Mouse (Mus musculus): ENCODE data around the gene Aldh3b2. TPM values are rescaled to one million over a fixed set of nuclear protein-coding genes. Genes with fewer than 3 reads are reported as not detected.
A peak's percentile ranks its signal among the peaks of the same experiment; 100 is the strongest.

Aldh3b2 gene
- polyA plus RNA-seq, 1 experiment: 1.3 TPM

DNA sequence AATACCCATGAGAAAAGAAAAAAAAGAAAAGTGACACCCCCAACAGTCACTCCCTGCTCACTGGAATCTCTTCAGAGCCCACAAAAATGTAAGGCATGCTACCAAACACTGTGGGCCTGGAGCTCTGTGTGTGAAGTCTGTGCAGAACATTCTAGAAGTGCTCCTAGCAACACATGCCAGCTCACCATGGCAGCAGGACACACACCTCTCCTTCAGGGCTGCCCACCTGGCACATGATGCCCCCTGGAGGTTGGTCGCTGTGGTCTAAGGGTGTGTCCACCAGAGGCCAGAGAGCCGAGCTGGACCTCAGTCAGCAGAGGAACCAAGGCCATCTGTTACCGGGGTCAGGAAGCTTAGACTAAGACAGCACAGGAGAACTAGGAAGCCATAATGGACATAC is 45.8 kb upstream of the Aldh3b2 start:
- Histone ChIP-seq H3K27ac (ENCODE audit: insufficient read depth, low read length) (no peak overlapping the region), H3K27me3 (ENCODE audit: control insufficient read depth, insufficient read depth, low read length, poor library complexity, severe bottlenecking) (no peaks in the 10 kb centered on the region), H3K4me3 (ENCODE audit: low read depth, low read length) (no peak overlapping the region), H3K9ac (ENCODE audit: low read depth, poor library complexity, severe bottlenecking) (no peak overlapping the region), H3K36me3 (ENCODE audit: control insufficient read depth, insufficient read depth, low read length, poor library complexity, severe bottlenecking) (no peaks in the 10 kb centered on the region), H3K4me1 (ENCODE audit: control insufficient read depth, insufficient read depth, low read length) (peaks cover 6% of the 10 kb centered on the region), H3K9me3 (replicated peaks; ENCODE audit: control insufficient read depth, insufficient read depth, low read length, poor library complexity, severe bottlenecking) (no peaks in the 10 kb centered on the region)
- no peak for TF ChIP-seq POLR2A (IDR thresholded peaks at IDR 0.05; ENCODE audit: insufficient read depth, low read length)
- TF ChIP-seq EP300 (IDR thresholded peaks at IDR 0.05; ENCODE audit: insufficient read depth, low read depth, low read length): no peak
- TF ChIP-seq CTCF (IDR thresholded peaks at IDR 0.05; ENCODE audit: low read depth, low read length): no peak

DNA sequence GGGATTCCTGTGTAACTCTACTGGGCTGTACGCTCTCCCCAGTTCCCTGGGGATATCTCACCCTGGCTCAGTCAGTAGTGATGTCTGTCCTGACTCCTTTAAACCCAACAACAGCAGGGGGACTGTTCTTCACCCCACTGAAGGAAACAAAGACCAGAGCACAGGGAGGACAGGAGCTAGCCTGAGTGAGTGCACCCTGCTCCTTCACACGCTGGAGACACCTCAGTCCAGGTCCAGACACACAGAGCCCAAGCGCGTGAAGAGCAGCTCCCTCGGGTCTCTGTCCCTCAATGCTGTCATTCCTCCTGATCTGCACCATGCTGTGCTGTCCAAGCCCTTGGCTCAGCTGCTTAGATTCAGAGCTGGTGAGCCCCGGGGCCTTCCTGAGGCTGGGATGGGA is 45.4 kb upstream of the Aldh3b2 start:
- Histone ChIP-seq H3K27me3 (ENCODE audit: control insufficient read depth, insufficient read depth, low read length, poor library complexity, severe bottlenecking) (no peaks in the 10 kb centered on the region), H3K9ac (ENCODE audit: low read depth, poor library complexity, severe bottlenecking) (no peak overlapping the region)
- no peak for TF ChIP-seq CTCF (IDR thresholded peaks at IDR 0.05; ENCODE audit: low read depth, low read length)
- no peak for TF ChIP-seq POLR2A (IDR thresholded peaks at IDR 0.05; ENCODE audit: insufficient read depth, low read length)
- no peak for TF ChIP-seq EP300 (IDR thresholded peaks at IDR 0.05; ENCODE audit: insufficient read depth, low read depth, low read length)

DNA sequence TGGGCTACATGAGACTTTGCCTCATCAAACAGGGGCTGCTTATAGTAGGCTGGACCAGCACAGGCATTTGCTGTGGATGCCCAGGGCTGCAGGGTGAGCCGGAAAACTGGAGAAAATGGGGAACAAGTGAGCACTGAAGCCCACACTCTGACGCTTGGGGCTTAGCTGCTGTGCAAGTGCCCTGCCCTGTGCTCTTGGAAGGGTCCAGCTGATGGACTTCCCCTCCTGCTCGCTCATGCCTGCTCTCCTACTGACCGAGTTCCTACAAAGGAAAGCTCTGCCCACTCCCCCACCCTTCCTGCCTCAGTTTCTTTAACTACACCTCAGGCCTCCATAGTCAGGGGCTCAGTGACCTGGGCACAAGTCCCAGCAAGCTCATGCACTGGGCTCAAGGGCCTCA is 44.1 kb upstream of the Aldh3b2 start:
- Histone ChIP-seq H3K27ac (ENCODE audit: insufficient read depth, low read length) (no peak overlapping the region), H3K36me3 (ENCODE audit: control insufficient read depth, insufficient read depth, low read length, poor library complexity, severe bottlenecking) (no peaks in the 10 kb centered on the region), H3K27me3 (ENCODE audit: control insufficient read depth, insufficient read depth, low read length, poor library complexity, severe bottlenecking) (no peaks in the 10 kb centered on the region), H3K4me1 (ENCODE audit: control insufficient read depth, insufficient read depth, low read length) (peaks cover 6% of the 10 kb centered on the region), H3K4me3 (ENCODE audit: low read depth, low read length) (no peak overlapping the region), H3K9ac (ENCODE audit: low read depth, poor library complexity, severe bottlenecking) (no peak overlapping the region), H3K9me3 (replicated peaks; ENCODE audit: control insufficient read depth, insufficient read depth, low read length, poor library complexity, severe bottlenecking) (no peaks in the 10 kb centered on the region)
- TF ChIP-seq EP300 (IDR thresholded peaks at IDR 0.05; ENCODE audit: insufficient read depth, low read depth, low read length) (no peak), CTCF (IDR thresholded peaks at IDR 0.05; ENCODE audit: low read depth, low read length) (no peak), POLR2A (IDR thresholded peaks at IDR 0.05; ENCODE audit: insufficient read depth, low read length) (no peak)

More for the DNA sequence above, 45.4 kb upstream of the Aldh3b2 start:
- no peaks in the 10 kb centered on the region for H3K9me3 ChIP-seq (replicated peaks; ENCODE audit: control insufficient read depth, insufficient read depth, low read length, poor library complexity, severe bottlenecking)
- H3K36me3 ChIP-seq (ENCODE audit: control insufficient read depth, insufficient read depth, low read length, poor library complexity, severe bottlenecking): no peaks in the 10 kb centered on the region
- H3K27ac ChIP-seq (ENCODE audit: insufficient read depth, low read length): no peak overlapping the region
- peaks cover 6% of the 10 kb centered on the region for H3K4me1 ChIP-seq (ENCODE audit: control insufficient read depth, insufficient read depth, low read length)
- no peak overlapping the region for H3K4me3 ChIP-seq (ENCODE audit: low read depth, low read length)

DNA sequence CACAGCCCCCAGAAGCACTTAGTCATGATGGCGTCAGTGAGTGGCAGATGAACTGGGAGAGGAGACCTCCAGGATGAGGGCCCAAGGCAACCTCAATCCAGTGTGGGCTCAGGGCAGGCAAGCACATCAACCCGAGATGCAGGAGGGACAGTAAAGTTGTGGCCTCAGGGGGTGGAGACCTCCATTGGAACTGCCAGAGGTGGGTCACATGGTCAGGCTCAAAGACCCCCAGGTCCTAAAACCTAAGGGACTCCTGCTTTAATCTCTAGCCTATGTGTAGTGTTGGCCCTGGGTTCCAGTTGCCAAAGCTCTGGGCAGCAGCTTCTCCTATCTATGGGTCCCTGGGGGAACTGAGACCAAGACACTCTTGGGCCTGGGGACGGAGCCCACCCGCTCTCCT is 43.3 kb upstream of the Aldh3b2 start:
- Histone ChIP-seq H3K4me1 (ENCODE audit: control insufficient read depth, insufficient read depth, low read length) (no peaks in the 10 kb centered on the region), H3K36me3 (ENCODE audit: control insufficient read depth, insufficient read depth, low read length, poor library complexity, severe bottlenecking) (no peaks in the 10 kb centered on the region), H3K9me3 (replicated peaks; ENCODE audit: control insufficient read depth, insufficient read depth, low read length, poor library complexity, severe bottlenecking) (no peaks in the 10 kb centered on the region), H3K27me3 (ENCODE audit: control insufficient read depth, insufficient read depth, low read length, poor library complexity, severe bottlenecking) (no peaks in the 10 kb centered on the region), H3K4me3 (ENCODE audit: low read depth, low read length) (no peak overlapping the region), H3K9ac (ENCODE audit: low read depth, poor library complexity, severe bottlenecking) (no peak overlapping the region), H3K27ac (ENCODE audit: insufficient read depth, low read length) (no peak overlapping the region)
- TF ChIP-seq CTCF (IDR thresholded peaks at IDR 0.05; ENCODE audit: low read depth, low read length) (no peak), POLR2A (IDR thresholded peaks at IDR 0.05; ENCODE audit: insufficient read depth, low read length) (no peak), EP300 (IDR thresholded peaks at IDR 0.05; ENCODE audit: insufficient read depth, low read depth, low read length) (no peak)

DNA sequence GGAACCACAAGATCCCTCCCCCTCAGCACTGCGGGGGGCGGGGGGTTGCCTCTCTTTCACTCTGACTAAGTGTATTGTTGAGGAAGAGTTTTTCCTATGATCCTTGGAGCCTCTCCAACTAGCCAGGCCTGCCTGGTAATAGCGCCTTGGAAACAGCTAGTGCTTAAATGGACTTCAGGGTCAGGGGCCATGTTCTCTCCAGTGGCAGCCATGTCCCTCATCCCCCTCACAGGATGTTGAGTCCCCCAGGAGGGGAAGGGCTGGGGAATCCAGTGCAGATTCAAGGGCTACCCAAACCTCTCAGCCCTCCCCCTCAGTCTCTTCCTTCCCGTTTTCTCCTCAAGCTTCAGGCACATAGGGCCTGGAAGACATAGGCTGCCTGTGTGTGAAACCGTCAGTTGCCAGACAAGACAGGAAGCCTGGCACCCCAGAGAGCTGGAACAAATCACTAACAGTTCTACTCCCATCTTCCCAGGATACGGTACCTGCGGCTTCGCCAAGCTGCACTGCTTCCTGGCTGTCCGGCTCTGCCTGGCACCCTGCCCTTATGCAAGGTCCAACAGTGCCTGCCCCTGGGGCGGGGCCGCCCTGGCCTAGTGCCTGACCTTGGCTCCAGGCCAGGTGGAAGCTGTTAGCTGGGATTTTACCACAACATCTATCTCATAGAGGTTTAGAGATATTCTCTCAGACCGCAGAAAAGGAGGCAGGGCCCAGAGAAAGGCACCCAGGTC is 42.8 kb upstream of the Aldh3b2 start, which contains the start of gene Aldh3b1:
Gene Aldh3b1, minus strand, starts transcription at position 598 of the 731 bp plus-strand sequence.
- H3K9ac ChIP-seq (ENCODE audit: low read depth, poor library complexity, severe bottlenecking): peak within 1 kb of the TSS; percentile 20; the same call in 1 of the 2 replicates
- no peaks in the 10 kb centered on the region for H3K27me3 ChIP-seq (ENCODE audit: control insufficient read depth, insufficient read depth, low read length, poor library complexity, severe bottlenecking)
- TF ChIP-seq EP300 (IDR thresholded peaks at IDR 0.05; ENCODE audit: insufficient read depth, low read depth, low read length): no peak
- TF ChIP-seq POLR2A (IDR thresholded peaks at IDR 0.05; ENCODE audit: insufficient read depth, low read length): no peak
- TF ChIP-seq CTCF (IDR thresholded peaks at IDR 0.05; ENCODE audit: low read depth, low read length): no peak
- H3K9me3 ChIP-seq (replicated peaks; ENCODE audit: control insufficient read depth, insufficient read depth, low read length, poor library complexity, severe bottlenecking): no peaks in the 10 kb centered on the region
- H3K36me3 ChIP-seq (ENCODE audit: control insufficient read depth, insufficient read depth, low read length, poor library complexity, severe bottlenecking): no peaks in the 10 kb centered on the region
- H3K4me1 ChIP-seq (ENCODE audit: control insufficient read depth, insufficient read depth, low read length): no peaks in the 10 kb centered on the region
- H3K27ac ChIP-seq (ENCODE audit: insufficient read depth, low read length): no peak within 1 kb of the TSS
- peak within 1 kb of the TSS; percentile 29 for H3K4me3 ChIP-seq (ENCODE audit: low read depth, low read length)
